Mouse (Mus musculus): Measurements from ENCODE around the gene 1810043G02Rik. TPM values are rescaled to one million over a fixed set of nuclear protein-coding genes. Genes with fewer than 3 reads are reported as not detected.
A peak's percentile ranks its signal among the peaks of the same experiment; 100 is the strongest.

Gene 1810043G02Rik
- polyA plus RNA-seq, 1 experiment from 2014 or later, result 32.1 TPM

- Histone ChIP-seq H3K27ac (no peak overlapping the region), H3K4me2 (no peak overlapping the region), H3K36me3 (no peaks in the 10 kb centered on the region), H3K4me1 (peaks cover 12% of the 10 kb centered on the region), H3K9me3 (replicated peaks) (no peaks in the 10 kb centered on the region), H3K4me3 (replicated peaks) (no peak overlapping the region), H3K9ac (no peak overlapping the region), H3K27me3 (peaks cover 9% of the 10 kb centered on the region)
- ATAC-seq (replicated peaks; ENCODE audit: low FRiP score), result no peak
- 68% methylated on average over 5 of the region's 5 CpGs for WGBS
Measured at GRCm38 (mm10) chr10:77974811-77975210, 3.5 kb upstream of the 1810043G02Rik start.

GRCm38 (mm10) chr10:77975653-77976052, 2.7 kb upstream of the 1810043G02Rik start:
- Histone ChIP-seq H3K4me2 (no peak overlapping the region), H3K9me3 (replicated peaks) (no peaks in the 10 kb centered on the region), H3K36me3 (peaks cover 7% of the 10 kb centered on the region), H3K9ac (no peak overlapping the region), H3K4me1 (peaks cover 11% of the 10 kb centered on the region), H3K27ac (no peak overlapping the region), H3K27me3 (peaks cover under 1% of the 10 kb centered on the region), H3K4me3 (replicated peaks) (no peak overlapping the region)
- no peak for ATAC-seq (replicated peaks; ENCODE audit: low FRiP score)
- 21% methylated on average over 4 of the region's 4 CpGs for WGBS

GRCm38 (mm10) chr10:77976458-77977150, 1.7 kb upstream of the 1810043G02Rik start:
- Histone ChIP-seq H3K4me1 (peaks cover 11% of the 10 kb centered on the region), H3K4me2 (no peak overlapping the region), H3K4me3 (replicated peaks) (no peak overlapping the region), H3K36me3 (peaks cover 15% of the 10 kb centered on the region), H3K9ac (no peak overlapping the region), H3K27ac (no peak overlapping the region), H3K9me3 (replicated peaks) (no peaks in the 10 kb centered on the region), H3K27me3 (no peaks in the 10 kb centered on the region)
- WGBS, result 70% methylated on average over 8 of the region's 8 CpGs
- ATAC-seq (replicated peaks; ENCODE audit: low FRiP score), result no peak

- Histone ChIP-seq H3K27me3 (no peaks in the 10 kb centered on the region), H3K4me1 (no peaks in the 10 kb centered on the region), H3K4me2 (no peak overlapping the region), H3K36me3 (peaks cover 57% of the 10 kb centered on the region), H3K27ac (no peak overlapping the region), H3K9ac (no peak overlapping the region), H3K4me3 (replicated peaks) (no peak overlapping the region), H3K9me3 (replicated peaks) (no peaks in the 10 kb centered on the region)
- WGBS, result 0% methylated on average over 4 of the region's 4 CpGs
- ATAC-seq (replicated peaks; ENCODE audit: low FRiP score), result peak; percentile 37; the same call in 1 of the 2 replicates
Measured at GRCm38 (mm10) chr10:77984660-77985059, 6.3 kb downstream of the 1810043G02Rik start.

- WGBS, result 77% methylated on average over 5 of the region's 5 CpGs
- Histone ChIP-seq H3K4me2 (no peak overlapping the region), H3K4me1 (no peaks in the 10 kb centered on the region), H3K9me3 (replicated peaks) (no peaks in the 10 kb centered on the region), H3K4me3 (replicated peaks) (no peak overlapping the region), H3K9ac (no peak overlapping the region), H3K27me3 (no peaks in the 10 kb centered on the region), H3K27ac (no peak overlapping the region), H3K36me3 (peaks cover 60% of the 10 kb centered on the region)
- ATAC-seq (replicated peaks; ENCODE audit: low FRiP score), result no peak
Measured at GRCm38 (mm10) chr10:77985775-77986174, 7.5 kb downstream of the 1810043G02Rik start.

- Histone ChIP-seq H3K27me3 (no peaks in the 10 kb centered on the region), H3K9me3 (replicated peaks) (no peaks in the 10 kb centered on the region), H3K4me2 (no peak overlapping the region), H3K4me3 (replicated peaks) (no peak overlapping the region), H3K9ac (no peak overlapping the region), H3K4me1 (no peaks in the 10 kb centered on the region), H3K27ac (no peak overlapping the region), H3K36me3 (peaks cover 97% of the 10 kb centered on the region)
- ATAC-seq (replicated peaks; ENCODE audit: low FRiP score), result no peak
- 88% methylated on average over 3 of the region's 3 CpGs for WGBS
Measured at GRCm38 (mm10) chr10:77995639-77996038, 17.3 kb downstream of the 1810043G02Rik start.

- H3K36me3 ChIP-seq, result peaks cover 94% of the 10 kb centered on the region
Measured at GRCm38 (mm10) chr10:78000200-78000599, 21.9 kb downstream of the 1810043G02Rik start.

GRCm38 (mm10) chr10:78001796-78002195, 23.5 kb downstream of the 1810043G02Rik start:
- H3K36me3 ChIP-seq, result peaks cover 80% of the 10 kb centered on the region
- no peak for ATAC-seq (replicated peaks; ENCODE audit: low FRiP score)
- 76% methylated on average over 11 of the region's 11 CpGs for WGBS

More at GRCm38 (mm10) chr10:78000200-78000599, 21.9 kb downstream of the 1810043G02Rik start:
- no peak overlapping the region for H3K4me2 ChIP-seq
- H3K4me1 ChIP-seq, result 0 out of 2 replicates have a peak, but pooled peaks cover under 1% of the 10 kb centered on the region
- no peak overlapping the region for H3K9ac ChIP-seq
- no peak overlapping the region for H3K4me3 ChIP-seq (replicated peaks)
- no peak overlapping the region for H3K27ac ChIP-seq
- no peaks in the 10 kb centered on the region for H3K27me3 ChIP-seq
- ATAC-seq (replicated peaks; ENCODE audit: low FRiP score), result no peak
- H3K9me3 ChIP-seq (replicated peaks), result no peaks in the 10 kb centered on the region
- WGBS, result 94% methylated on average over 5 of the region's 5 CpGs

GRCm38 (mm10) chr10:78002316-78002715, 24.0 kb downstream of the 1810043G02Rik start:
- Histone ChIP-seq H3K36me3 (peaks cover 75% of the 10 kb centered on the region), H3K27me3 (no peaks in the 10 kb centered on the region), H3K4me1 (peaks cover 22% of the 10 kb centered on the region), H3K4me3 (replicated peaks) (no peak overlapping the region), H3K4me2 (no peak overlapping the region), H3K9ac (no peak overlapping the region), H3K9me3 (replicated peaks) (no peaks in the 10 kb centered on the region), H3K27ac (no peak overlapping the region)
- WGBS, result 94% methylated on average over 2 of the region's 2 CpGs
- no peak for ATAC-seq (replicated peaks; ENCODE audit: low FRiP score)

More at GRCm38 (mm10) chr10:78001796-78002195, 23.5 kb downstream of the 1810043G02Rik start:
- Histone ChIP-seq H3K27ac (no peak overlapping the region), H3K27me3 (no peaks in the 10 kb centered on the region), H3K4me2 (no peak overlapping the region), H3K4me3 (replicated peaks) (no peak overlapping the region), H3K4me1 (peaks cover 16% of the 10 kb centered on the region), H3K9me3 (replicated peaks) (no peaks in the 10 kb centered on the region), H3K9ac (no peak overlapping the region)

- Histone ChIP-seq H3K36me3 (peaks cover 53% of the 10 kb centered on the region), H3K9me3 (replicated peaks) (no peaks in the 10 kb centered on the region), H3K27me3 (no peaks in the 10 kb centered on the region), H3K9ac (no peak overlapping the region), H3K4me3 (replicated peaks) (no peak overlapping the region), H3K27ac (no peak overlapping the region), H3K4me1 (peaks cover 39% of the 10 kb centered on the region), H3K4me2 (no peak overlapping the region)
- WGBS, result 86% methylated on average over 3 of the region's 3 CpGs
- no peak for ATAC-seq (replicated peaks; ENCODE audit: low FRiP score)
Measured at GRCm38 (mm10) chr10:78004479-78005100, 26.3 kb downstream of the 1810043G02Rik start.

- Histone ChIP-seq H3K36me3 (peaks cover 39% of the 10 kb centered on the region), H3K9me3 (replicated peaks) (no peaks in the 10 kb centered on the region), H3K9ac (no peak overlapping the region), H3K4me1 (peaks cover 43% of the 10 kb centered on the region), H3K27me3 (no peaks in the 10 kb centered on the region), H3K4me2 (no peak overlapping the region), H3K4me3 (replicated peaks) (no peak overlapping the region), H3K27ac (no peak overlapping the region)
- WGBS, result 69% methylated on average over 4 of the region's 4 CpGs
- no peak for ATAC-seq (replicated peaks; ENCODE audit: low FRiP score)
Measured at GRCm38 (mm10) chr10:78005791-78006438, 27.6 kb downstream of the 1810043G02Rik start.

- peak overlapping the region; percentile 29 for H3K27ac ChIP-seq
- no peaks in the 10 kb centered on the region for H3K9me3 ChIP-seq (replicated peaks)
- no peaks in the 10 kb centered on the region for H3K27me3 ChIP-seq
- H3K4me2 ChIP-seq, result peak overlapping the region; percentile 86
- 0 out of 2 replicates have a peak overlapping the region, but pooled peaks have one; percentile 72 for H3K4me3 ChIP-seq (replicated peaks)
- H3K36me3 ChIP-seq, result peaks cover 27% of the 10 kb centered on the region
- WGBS, result 13% methylated on average over 7 of the region's 7 CpGs
- H3K4me1 ChIP-seq, result peaks cover 43% of the 10 kb centered on the region
- ATAC-seq (replicated peaks; ENCODE audit: low FRiP score), result no peak
- peak overlapping the region; percentile 86; the same call in 1 of the 2 replicates for H3K9ac ChIP-seq
Measured at GRCm38 (mm10) chr10:78007203-78007602, 28.9 kb downstream of the 1810043G02Rik start.
